Mouse (Mus musculus) left cerebral cortex, adult 2 months (tissue): Measurements from ENCODE around the gene Ankfn1. TPM values are rescaled to one million over a fixed set of nuclear protein-coding genes. Genes with fewer than 3 reads are reported as not detected.

ENCODE experiments used
- DNase-seq, 2 experiments: peaks; one replicate each; pipeline ENCODE4 v3.0.0; 2021 to 2022; ENCODE audit warnings: low spot score in 2 of 2, mixed read lengths in 1 of 2; ENCODE audit errors: extremely low spot score in 1 of 2
- H3K27ac ChIP-seq: fragments of 200-600 bp; 2 replicates; pipeline ENCODE4 v1.8.1; 2022
- H3K4me3 ChIP-seq: fragments of 200-600 bp; 2 replicates; pipeline ENCODE4 v1.8.1; 2022
- CTCF ChIP-seq: fragments of 200-600 bp; IDR thresholded peaks from 2 replicates; pipeline ENCODE4 v1.8.1; 2022; ENCODE audit warnings: antibody characterized with exemption, mild to moderate bottlenecking, moderate library complexity
- intact Hi-C: fragments of 180-260 bp; cut with DNase I; formaldehyde crosslinking; loops from one replicate; pipeline ENCODE4 v1.15.1; 2025
- total RNA-seq, 2 experiments: library from RNA; stranded (reverse); gene quantifications; 2 replicates each; pipeline ENCODE4 v1.2.3; 2021

Gene Ankfn1
- total RNA-seq, 2 experiments from 2014 or later, result 11.0 to 13.1 TPM

DNA sequence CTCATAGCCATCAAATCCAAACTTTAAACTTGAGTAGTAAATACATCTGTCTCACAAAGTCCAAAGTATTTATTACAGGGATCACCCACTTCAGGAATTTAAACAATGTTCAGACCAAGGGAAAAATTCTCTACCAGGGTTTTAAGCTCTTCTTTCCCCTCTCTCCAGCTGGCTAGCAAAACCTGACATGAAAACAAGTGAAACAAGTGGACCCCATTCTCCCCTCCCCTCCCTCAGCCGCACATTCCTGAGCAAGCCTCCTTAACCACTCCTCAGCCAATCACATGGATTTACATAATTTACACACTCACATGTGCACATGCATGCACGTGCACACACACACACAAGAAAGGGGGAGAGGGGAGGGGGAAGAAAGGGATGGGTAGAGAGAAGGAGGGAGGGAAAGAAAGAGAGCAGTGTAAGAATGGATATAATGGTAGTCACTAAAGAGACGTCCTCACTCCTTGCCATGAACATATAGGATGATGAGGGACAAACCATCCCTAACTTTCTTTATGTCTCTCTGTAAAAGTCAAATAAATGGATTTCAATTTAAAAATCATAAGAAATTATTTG is 104.9 kb downstream of the Ankfn1 start:
- TF ChIP-seq CTCF, result no peak
- no peak overlapping the region for H3K4me3 ChIP-seq
- DNase-seq, result no peak
- no peak overlapping the region for H3K27ac ChIP-seq
- intact Hi-C loops, result no loop called here

DNA sequence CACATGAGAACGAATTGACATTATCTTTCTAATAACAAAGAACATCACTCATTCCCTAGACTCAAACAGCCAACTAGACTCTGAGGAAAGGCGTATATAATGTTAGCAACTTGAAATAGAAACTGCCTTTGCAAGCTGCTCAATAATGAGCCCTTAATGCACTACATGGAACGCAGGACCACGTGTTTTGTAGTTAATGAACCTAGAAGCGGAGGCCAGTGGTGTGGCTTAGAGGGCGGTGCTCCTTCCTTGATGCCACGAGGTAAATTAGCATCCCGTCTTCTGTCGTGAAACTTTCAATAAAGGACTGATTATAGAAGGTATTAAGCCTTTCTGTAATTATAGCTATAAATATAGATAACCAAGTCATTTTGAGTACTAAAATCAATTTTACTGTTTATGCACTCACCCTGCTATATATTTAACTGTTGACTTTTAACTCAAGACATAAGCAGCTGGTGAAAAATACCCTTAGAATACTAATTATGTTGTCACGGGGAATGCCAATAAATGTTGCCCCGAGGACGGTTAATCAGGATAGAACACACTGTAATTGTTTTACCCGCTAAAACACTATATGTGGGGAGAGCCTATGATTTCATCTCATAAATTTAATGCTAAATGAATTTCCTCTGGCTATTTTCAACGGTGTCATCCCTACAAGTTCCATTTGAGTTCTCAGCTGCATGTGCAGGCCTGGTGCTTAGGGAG is 112.1 kb downstream of the Ankfn1 start:
- H3K27ac ChIP-seq, result no peak overlapping the region
- TF ChIP-seq CTCF, result no peak
- DNase-seq, result no peak
- intact Hi-C loops, result no loop called here
- no peak overlapping the region for H3K4me3 ChIP-seq

DNA sequence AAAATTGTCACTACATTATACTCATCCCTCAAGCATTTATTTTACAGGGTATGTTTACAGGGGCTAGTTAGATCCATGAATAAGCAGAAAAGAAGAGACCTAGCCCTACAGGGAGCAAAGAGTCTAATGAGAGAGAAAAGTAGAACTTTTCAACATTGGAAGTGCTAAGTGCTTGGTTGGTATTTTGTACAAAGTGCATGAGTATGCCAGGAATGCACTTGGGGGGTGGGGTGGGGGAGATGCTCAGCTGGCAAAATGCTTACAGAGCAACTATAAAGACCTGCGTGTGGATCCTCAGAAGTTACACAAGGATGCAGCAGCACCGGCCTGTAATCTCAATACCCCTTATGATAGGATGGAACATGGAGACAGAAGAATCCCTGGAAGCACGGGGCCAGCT is 118.4 kb downstream of the Ankfn1 start:
- intact Hi-C loops, result no loop called here
- no peak for DNase-seq
- TF ChIP-seq CTCF, result no peak
- no peak overlapping the region for H3K4me3 ChIP-seq
- H3K27ac ChIP-seq, result no peak overlapping the region

DNA sequence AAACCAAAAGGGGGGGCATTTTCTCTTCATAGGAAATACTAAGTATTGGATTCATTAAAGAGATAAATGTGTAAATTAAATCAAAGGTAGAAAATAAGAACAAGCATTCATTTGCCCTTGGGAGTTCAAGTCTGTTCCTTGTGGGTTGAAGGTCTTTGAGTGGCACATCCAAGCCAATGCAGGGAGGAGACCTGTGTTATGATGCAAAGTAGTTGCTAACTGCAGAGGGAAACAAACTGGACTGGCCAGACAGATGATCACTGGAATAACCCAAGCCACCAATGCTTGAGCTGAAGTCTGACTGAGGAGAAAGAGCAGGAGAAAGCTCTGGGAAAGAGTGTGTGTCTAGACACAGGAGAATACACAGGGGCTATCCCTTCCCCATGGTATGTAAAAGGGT is 120.9 kb downstream of the Ankfn1 start:
- Histone ChIP-seq H3K4me3 (no peak overlapping the region), H3K27ac (no peak overlapping the region)
- intact Hi-C loops, result no loop called here
- no peak for DNase-seq
- no peak for TF ChIP-seq CTCF

DNA sequence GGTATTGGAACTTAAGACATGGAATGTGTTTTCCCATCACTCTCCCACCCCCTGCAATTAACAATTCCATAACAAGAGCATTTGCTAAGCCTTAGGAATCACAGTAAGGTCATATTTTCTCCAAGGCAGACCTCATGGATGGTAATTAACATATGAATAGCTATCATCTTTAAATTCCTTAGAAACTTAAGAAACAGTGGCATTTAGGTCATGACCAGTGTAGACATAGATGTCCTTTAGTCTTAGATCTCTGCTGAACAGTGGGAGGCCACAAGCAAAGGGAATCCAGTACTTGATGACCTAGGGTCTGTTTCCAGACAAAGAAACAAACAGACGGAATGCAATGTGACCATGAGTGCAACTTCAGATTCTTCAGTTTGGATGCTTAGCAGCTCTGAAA is 141.7 kb downstream of the Ankfn1 start:
- intact Hi-C loops, result no loop called here
- Histone ChIP-seq H3K27ac (no peak overlapping the region), H3K4me3 (no peak overlapping the region)
- no peak for TF ChIP-seq CTCF
- no peak for DNase-seq

DNA sequence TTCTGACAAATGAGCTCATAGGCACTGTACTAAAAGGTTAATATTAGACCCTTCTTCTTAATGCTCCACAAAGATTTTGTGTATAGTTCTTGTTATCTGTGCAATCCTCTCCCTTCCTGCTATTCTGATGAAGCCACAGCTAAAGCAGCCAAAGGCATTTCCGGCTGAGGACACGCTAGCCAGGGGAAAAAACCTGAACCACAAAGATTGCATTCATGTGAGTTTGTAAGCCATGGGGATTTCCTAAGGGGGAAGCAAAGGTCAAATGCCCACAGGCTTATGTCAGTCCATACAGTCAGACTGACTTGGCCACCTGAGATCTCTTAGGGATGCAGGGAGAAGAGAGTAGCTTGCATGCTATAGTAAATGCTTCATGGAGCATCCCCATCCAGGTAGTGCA is 146.1 kb downstream of the Ankfn1 start:
- Histone ChIP-seq H3K27ac (no peak overlapping the region), H3K4me3 (no peak overlapping the region)
- DNase-seq, result no peak
- intact Hi-C loops, result no loop called here
- TF ChIP-seq CTCF, result no peak

DNA sequence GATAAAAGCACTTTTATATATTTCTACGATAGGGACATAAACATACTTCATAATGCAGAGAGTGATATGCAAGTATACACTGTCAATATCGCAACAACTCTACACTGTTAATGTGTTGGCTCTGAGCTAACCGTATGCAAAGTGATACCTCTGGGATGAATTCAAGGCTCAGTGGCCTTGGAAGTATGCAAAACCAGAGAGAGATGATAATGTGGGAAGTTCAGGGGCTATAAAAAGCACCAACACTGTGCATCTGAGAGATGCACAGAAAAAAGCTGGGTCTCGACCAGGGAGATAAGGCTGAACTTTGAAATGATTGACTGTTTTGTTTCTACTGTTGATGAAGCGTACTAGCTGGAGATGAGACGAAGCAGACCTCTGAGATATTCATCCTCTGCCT is 148.9 kb downstream of the Ankfn1 start:
- DNase-seq, result no peak
- Histone ChIP-seq H3K4me3 (no peak overlapping the region), H3K27ac (no peak overlapping the region)
- intact Hi-C loops, result no loop called here
- no peak for TF ChIP-seq CTCF

DNA sequence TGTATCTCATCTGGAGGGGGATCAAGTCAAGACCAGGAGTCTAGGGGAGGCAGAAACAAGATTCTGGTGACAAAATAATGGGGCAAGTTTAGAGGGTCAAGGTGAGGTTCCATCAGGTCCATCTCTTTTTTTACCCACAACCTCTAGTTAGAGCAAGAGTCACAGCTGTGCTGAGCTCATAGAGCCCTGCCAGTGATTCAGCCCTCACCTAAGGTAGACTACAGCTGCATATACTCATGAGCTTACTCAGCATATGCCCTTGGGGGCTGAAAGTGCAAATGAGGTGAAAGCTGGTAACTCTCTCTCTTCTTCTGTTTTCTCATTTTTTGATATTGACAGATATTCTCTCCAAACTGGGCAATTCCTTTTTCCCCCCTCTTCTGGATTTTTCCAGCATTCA is 150.2 kb downstream of the Ankfn1 start:
- no peak overlapping the region for H3K27ac ChIP-seq
- intact Hi-C loops, result no loop called here
- H3K4me3 ChIP-seq, result no peak overlapping the region
- no peak for DNase-seq
- TF ChIP-seq CTCF, result no peak

DNA sequence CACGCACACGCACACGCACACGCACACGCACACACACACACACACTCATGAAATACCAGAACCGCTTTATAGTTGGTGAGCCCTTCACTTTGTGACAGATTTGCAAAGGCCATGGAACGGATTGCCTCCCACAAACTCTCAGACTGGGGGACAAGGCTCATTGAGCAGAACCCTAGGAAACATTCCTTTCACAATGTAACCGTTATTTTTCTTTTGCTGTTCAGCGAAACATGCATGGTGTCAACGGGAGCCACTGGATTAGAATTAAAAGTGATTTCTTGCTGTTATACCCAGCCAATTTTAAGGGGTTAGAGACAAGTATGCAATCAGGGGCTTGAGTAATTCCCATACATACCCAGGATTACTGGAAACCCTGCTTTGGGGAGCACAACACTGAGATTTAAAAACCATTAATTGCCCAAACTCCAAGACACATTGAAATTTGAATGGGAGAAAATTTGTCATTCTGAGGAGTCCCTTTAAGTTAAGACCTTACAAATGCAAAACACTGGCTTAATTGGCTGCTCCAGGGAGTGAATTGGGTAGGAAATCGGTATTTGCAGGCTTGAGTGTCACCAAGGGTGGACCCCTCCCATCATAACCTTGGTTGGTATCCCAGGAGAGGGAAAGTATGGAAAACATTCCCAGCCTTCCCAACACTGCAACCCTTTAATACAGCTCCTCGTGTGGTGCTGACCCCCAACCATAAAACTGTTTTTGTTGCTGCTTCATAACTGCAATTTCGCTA is 153.6 kb downstream of the Ankfn1 start:
- H3K27ac ChIP-seq, result no peak overlapping the region
- no peak for TF ChIP-seq CTCF
- no peak for DNase-seq
- intact Hi-C loops, result no loop called here
- no peak overlapping the region for H3K4me3 ChIP-seq

DNA sequence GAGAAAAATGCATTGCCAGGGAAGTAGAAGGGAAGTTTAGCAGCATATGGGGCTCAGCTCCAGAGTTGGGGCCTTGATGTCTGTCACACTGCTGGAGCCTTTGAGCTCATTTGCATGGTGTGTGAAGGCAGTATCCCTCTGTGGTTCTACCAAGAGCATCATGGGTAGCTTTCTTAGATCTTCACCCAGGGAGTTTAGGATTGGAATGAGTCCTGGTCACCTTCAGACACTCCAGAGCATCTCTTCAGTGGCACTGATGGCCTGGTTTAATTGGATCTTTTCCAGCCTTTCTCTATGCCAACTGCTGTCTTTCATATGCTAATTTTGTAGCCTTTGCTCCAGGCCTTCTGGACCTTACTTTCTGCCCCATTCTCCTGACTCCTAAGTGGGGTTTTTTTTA is 157.5 kb downstream of the Ankfn1 start:
- Histone ChIP-seq H3K4me3 (no peak overlapping the region), H3K27ac (no peak overlapping the region)
- intact Hi-C loops, result loop anchor here (5.0 kb wide), 1 partner anchor 93 kb away; no protein-coding TSS in a partner anchor
- no peak for DNase-seq
- TF ChIP-seq CTCF, result no peak

DNA sequence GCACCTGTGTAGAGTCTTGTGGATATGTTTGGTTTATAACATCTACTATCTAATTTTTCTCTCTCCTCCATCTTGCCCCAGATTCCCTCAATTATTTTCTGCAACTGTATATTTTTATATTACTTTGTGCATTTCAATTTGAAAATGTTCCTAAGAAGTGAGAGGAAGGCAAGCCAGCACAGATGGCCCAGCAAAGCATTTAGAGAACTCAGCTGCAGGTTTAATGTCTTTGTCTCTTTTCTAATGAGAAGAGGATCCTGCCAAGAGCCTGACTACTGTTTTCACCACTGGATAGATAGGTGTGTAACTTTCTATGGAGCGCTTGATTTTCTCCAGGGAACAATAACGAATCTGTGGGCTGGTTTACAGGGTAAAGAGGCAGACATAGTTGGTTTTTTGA is 161.6 kb downstream of the Ankfn1 start:
- no peak for TF ChIP-seq CTCF
- Histone ChIP-seq H3K4me3 (no peak overlapping the region), H3K27ac (peak overlapping the region; percentile 56; the same call in 1 of the 2 replicates)
- intact Hi-C loops, result loop anchor here (5.0 kb wide), 1 partner anchor 89 kb away; no protein-coding TSS in a partner anchor
- DNase-seq, result no peak

DNA sequence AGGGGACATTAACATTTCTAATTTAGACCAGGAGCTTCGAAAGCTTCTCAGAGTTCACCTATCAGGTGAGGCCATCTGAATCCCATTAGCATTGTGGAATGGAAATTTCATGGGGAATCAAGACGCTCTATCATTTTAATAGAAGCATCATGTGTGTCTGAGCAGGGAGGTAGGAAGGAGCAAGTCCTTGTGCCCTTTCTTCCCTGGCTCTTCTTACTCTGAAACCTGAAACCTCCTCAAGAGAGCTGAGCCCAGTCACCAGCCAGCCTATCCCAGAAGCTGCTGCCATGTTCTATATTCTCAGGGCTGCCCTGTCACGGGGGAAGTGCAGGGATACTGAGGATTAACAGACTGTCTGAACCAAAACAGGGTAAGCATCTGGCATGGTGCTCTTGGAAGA is 165.9 kb downstream of the Ankfn1 start:
- Histone ChIP-seq H3K4me3 (no peak overlapping the region), H3K27ac (no peak overlapping the region)
- no peak for DNase-seq
- intact Hi-C loops, result no loop called here
- no peak for TF ChIP-seq CTCF
